Mouse (Mus musculus) kidney, embryonic 16.5 days (tissue): Measurements from ENCODE around the gene Kdm2a. TPM values are rescaled to one million over a fixed set of nuclear protein-coding genes. Genes with fewer than 3 reads are reported as not detected.

Experiments
- ATAC-seq: fragments of 200-750 bp; cut with Nextera tagmentation; 2 replicates; pipeline ENCODE4 v1.8.0; 2017; ENCODE audit warnings: moderate TSS enrichment; ENCODE audit not compliant: low FRiP score, low TSS enrichment
- H3K27ac ChIP-seq: fragments of 300-500 bp; sonication (generic); 2 replicates; pipeline ENCODE4 v1.5.1; 2014; ENCODE audit warnings: low read length
- H3K27me3 ChIP-seq: fragments of 300-500 bp; sonication (generic); 2 replicates; pipeline ENCODE4 v1.6.1; 2014; ENCODE audit warnings: low read length, control low read depth, mixed read lengths; ENCODE audit not compliant: insufficient read depth
- H3K36me3 ChIP-seq: fragments of 300-500 bp; sonication (generic); 2 replicates; pipeline ENCODE4 v1.6.1; 2014; ENCODE audit warnings: low read length, control low read depth, mixed read lengths; ENCODE audit not compliant: insufficient read depth
- H3K4me1 ChIP-seq: fragments of 300-500 bp; sonication (generic); 2 replicates; pipeline ENCODE4 v1.6.1; 2014; ENCODE audit warnings: low read length, control low read depth, mixed read lengths; ENCODE audit not compliant: insufficient read depth
- H3K4me2 ChIP-seq: fragments of 300-500 bp; sonication (generic); replicated peaks from 2 replicates; pipeline ENCODE4 v1.6.1; 2014; ENCODE audit warnings: low read depth, low read length
- H3K4me3 ChIP-seq: fragments of 300-500 bp; sonication (generic); 2 replicates; pipeline ENCODE4 v1.5.1; 2014; ENCODE audit warnings: mild to moderate bottlenecking, low read length
- H3K9ac ChIP-seq: fragments of 300-500 bp; sonication (generic); replicated peaks from 2 replicates; pipeline ENCODE4 v1.6.1; 2014; ENCODE audit warnings: low read length
- H3K9me3 ChIP-seq: fragments of 300-500 bp; sonication (generic); 2 replicates; pipeline ENCODE4 v1.6.1; 2016; ENCODE audit warnings: low read length, control low read depth
- WGBS: fragments of 180-500 bp; shearing (Covaris S2); extraction: QIAGEN DNeasy Blood & Tissue Kit; methylation state at CpG from one replicate; pipeline ENCODE4 v1.1.7; 2014; 5-methylcytosine and 5-hydroxymethylcytosine counted together
- polyA plus RNA-seq: library from polyadenylated mRNA; unstranded; fragments of >200 nt; fragmentation: Nextera tagmentation; extraction: Ambion mirVana; gene quantifications from 2 replicates; pipeline ENCODE4 v1.2.1, GENCODE M21; 2015

Gene Kdm2a
- polyA plus RNA-seq, 1 experiment from 2014 or later, result 47.5 TPM

GRCm38 (mm10) chr19:4437886-4438285 lies 39.8 kb upstream of the Kdm2a start:
- Histone ChIP-seq H3K4me3 (no peak overlapping the region), H3K4me1 (peaks cover 36% of the 10 kb centered on the region), H3K9me3 (peaks cover 4% of the 10 kb centered on the region; the same call in 1 of the 2 replicates), H3K27ac (no peak overlapping the region), H3K27me3 (no peaks in the 10 kb centered on the region), H3K36me3 (peaks cover 13% of the 10 kb centered on the region; the same call in 1 of the 2 replicates), H3K9ac (no peak overlapping the region), H3K4me2 (peak overlapping the region; percentile 90)
- 73% methylated on average over 6 of the region's 6 CpGs for WGBS
- no peak for ATAC-seq

GRCm38 (mm10) chr19:4436254-4436653 lies 38.2 kb upstream of the Kdm2a start:
- Histone ChIP-seq H3K9me3 (peaks cover 4% of the 10 kb centered on the region; the same call in 1 of the 2 replicates), H3K4me1 (peaks cover 26% of the 10 kb centered on the region), H3K4me2 (no peak overlapping the region), H3K4me3 (no peak overlapping the region), H3K27me3 (no peaks in the 10 kb centered on the region), H3K36me3 (peaks cover 20% of the 10 kb centered on the region), H3K27ac (no peak overlapping the region), H3K9ac (no peak overlapping the region)
- 99% methylated on average over 3 of the region's 3 CpGs for WGBS
- ATAC-seq, result no peak

- H3K9ac ChIP-seq, result no peak overlapping the region
- no peak overlapping the region for H3K4me3 ChIP-seq
- no peaks in the 10 kb centered on the region for H3K27me3 ChIP-seq
- ATAC-seq, result no peak
- H3K36me3 ChIP-seq, result peaks cover 25% of the 10 kb centered on the region
- no peak overlapping the region for H3K27ac ChIP-seq
- H3K9me3 ChIP-seq, result peaks cover 4% of the 10 kb centered on the region; the same call in 1 of the 2 replicates
- WGBS, result 86% methylated on average over 1 of the region's 1 CpGs
- peaks cover 15% of the 10 kb centered on the region for H3K4me1 ChIP-seq
- H3K4me2 ChIP-seq, result no peak overlapping the region
Observed at GRCm38 (mm10) chr19:4434999-4435398, 36.9 kb upstream of the Kdm2a start.

GRCm38 (mm10) chr19:4433756-4434155 lies 35.7 kb upstream of the Kdm2a start:
- Histone ChIP-seq H3K27me3 (no peaks in the 10 kb centered on the region), H3K27ac (no peak overlapping the region), H3K9me3 (peaks cover 4% of the 10 kb centered on the region; the same call in 1 of the 2 replicates), H3K4me3 (no peak overlapping the region), H3K4me1 (peaks cover 7% of the 10 kb centered on the region; the same call in 1 of the 2 replicates), H3K4me2 (no peak overlapping the region), H3K9ac (no peak overlapping the region), H3K36me3 (peaks cover 25% of the 10 kb centered on the region)
- WGBS, result 79% methylated on average over 1 of the region's 1 CpGs
- ATAC-seq, result no peak

- no peak for ATAC-seq
- whole genome bisulfite sequencing, result 97% methylated on average over 4 of the region's 4 CpGs
- Histone ChIP-seq H3K9me3 (no peaks in the 10 kb centered on the region), H3K27ac (no peak overlapping the region), H3K9ac (no peak overlapping the region), H3K4me3 (no peak overlapping the region), H3K4me2 (no peak overlapping the region), H3K36me3 (peaks cover 32% of the 10 kb centered on the region), H3K4me1 (no peaks in the 10 kb centered on the region), H3K27me3 (no peaks in the 10 kb centered on the region)
Observed at GRCm38 (mm10) chr19:4430091-4430620, 32.1 kb upstream of the Kdm2a start.

GRCm38 (mm10) chr19:4425610-4426366 lies 27.7 kb upstream of the Kdm2a start:
- H3K4me3 ChIP-seq, result no peak overlapping the region
- H3K27ac ChIP-seq, result no peak overlapping the region
- no peak overlapping the region for H3K9ac ChIP-seq
- no peak overlapping the region for H3K4me2 ChIP-seq
- 77% methylated on average over 19 of the region's 19 CpGs for WGBS
- no peaks in the 10 kb centered on the region for H3K27me3 ChIP-seq
- H3K9me3 ChIP-seq, result no peaks in the 10 kb centered on the region
- H3K36me3 ChIP-seq, result peaks cover 36% of the 10 kb centered on the region
- H3K4me1 ChIP-seq, result no peaks in the 10 kb centered on the region
- ATAC-seq, result no peak

- 87% methylated on average over 3 of the region's 3 CpGs for WGBS
- H3K27ac ChIP-seq, result no peak overlapping the region
- no peak overlapping the region for H3K4me3 ChIP-seq
- H3K4me2 ChIP-seq, result no peak overlapping the region
- no peak overlapping the region for H3K9ac ChIP-seq
- H3K36me3 ChIP-seq, result peaks cover 36% of the 10 kb centered on the region
- ATAC-seq, result no peak
- H3K27me3 ChIP-seq, result no peaks in the 10 kb centered on the region
- no peaks in the 10 kb centered on the region for H3K9me3 ChIP-seq
- no peaks in the 10 kb centered on the region for H3K4me1 ChIP-seq
Observed at GRCm38 (mm10) chr19:4423021-4423420, 24.9 kb upstream of the Kdm2a start.

- Histone ChIP-seq H3K36me3 (peaks cover 33% of the 10 kb centered on the region), H3K9ac (no peak overlapping the region), H3K4me3 (no peak overlapping the region), H3K27ac (no peak overlapping the region), H3K4me2 (no peak overlapping the region), H3K4me1 (no peaks in the 10 kb centered on the region), H3K27me3 (no peaks in the 10 kb centered on the region), H3K9me3 (no peaks in the 10 kb centered on the region)
- no peak for ATAC-seq
- 95% methylated on average over 3 of the region's 3 CpGs for WGBS
Observed at GRCm38 (mm10) chr19:4422581-4422980, 24.5 kb upstream of the Kdm2a start.

GRCm38 (mm10) chr19:4420153-4420910 lies 22.2 kb upstream of the Kdm2a start:
- H3K27ac ChIP-seq, result no peak overlapping the region
- 88% methylated on average over 8 of the region's 8 CpGs for WGBS
- H3K9me3 ChIP-seq, result no peaks in the 10 kb centered on the region
- no peak overlapping the region for H3K4me3 ChIP-seq
- ATAC-seq, result no peak
- no peak overlapping the region for H3K9ac ChIP-seq
- no peaks in the 10 kb centered on the region for H3K27me3 ChIP-seq
- peaks cover 17% of the 10 kb centered on the region for H3K36me3 ChIP-seq
- H3K4me2 ChIP-seq, result no peak overlapping the region
- H3K4me1 ChIP-seq, result no peaks in the 10 kb centered on the region
